Mouse (Mus musculus): ENCODE data around the gene Ttll1.
A peak's percentile ranks its signal among the peaks of the same experiment; 100 is the strongest.
"Not testable (repeated sequence)": the region's sequence is repeated elsewhere in the genome, so short reads cannot be mapped to it uniquely, and the experiment has no call there.

Gene Ttll1

DNA sequence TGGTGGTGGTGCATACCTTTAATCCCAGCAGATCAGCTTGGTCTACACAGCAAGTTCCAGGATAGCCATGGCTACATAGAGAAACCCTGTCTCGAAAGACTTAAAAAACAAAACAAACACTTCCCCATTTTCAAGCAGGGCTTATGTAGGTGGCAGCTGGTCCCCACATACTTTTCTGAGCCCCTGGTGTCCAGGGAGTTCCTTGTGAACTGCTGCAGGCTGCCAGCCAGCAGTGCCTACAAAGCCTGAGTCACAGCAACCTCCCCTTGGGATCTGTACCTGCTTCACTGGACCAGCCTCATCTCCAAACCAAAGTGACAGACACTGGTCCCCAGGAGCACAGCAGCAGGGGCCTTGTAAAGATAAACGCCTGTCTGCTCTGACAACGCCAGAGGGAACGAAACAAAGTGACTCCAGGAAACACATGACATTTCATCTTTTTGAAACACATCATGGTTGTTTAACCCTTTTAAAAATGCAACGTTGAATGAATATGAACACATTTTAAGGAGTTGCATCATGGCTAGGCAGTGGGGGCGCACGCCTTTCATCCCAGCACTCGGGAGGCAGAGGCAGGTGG lies 28.0 kb downstream of the Ttll1 start:
- DNase-seq (ENCODE audit: low spot score): no peak

GRCm38 (mm10) chr15:83481236-83481780 lies 29.4 kb downstream of the Ttll1 start:
- no peak for DNase-seq (ENCODE audit: low spot score)

- DNase-seq (ENCODE audit: low spot score): no peak
Measured at GRCm38 (mm10) chr15:83479818-83480217, 30.9 kb downstream of the Ttll1 start.

DNA sequence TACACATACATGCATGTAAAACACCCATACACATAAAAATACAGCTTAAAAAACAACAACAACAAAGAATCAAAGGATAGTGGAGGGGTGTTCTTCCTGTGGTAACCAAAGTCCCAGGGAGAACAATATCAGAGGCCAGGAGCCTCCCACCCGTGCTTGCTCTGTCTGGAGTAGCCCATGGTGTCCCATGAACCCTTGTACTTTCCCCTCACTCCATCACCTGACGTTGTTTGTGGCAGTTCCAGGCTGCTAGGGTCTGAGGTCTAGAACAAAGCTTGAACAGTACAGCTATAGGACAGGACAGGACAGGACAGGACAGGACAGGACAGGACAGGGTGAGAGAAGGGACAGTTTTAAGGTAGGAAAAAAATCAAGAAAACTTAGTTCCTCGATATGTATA lies 32.6 kb downstream of the Ttll1 start:
- DNase-seq (ENCODE audit: low spot score): no peak

DNA sequence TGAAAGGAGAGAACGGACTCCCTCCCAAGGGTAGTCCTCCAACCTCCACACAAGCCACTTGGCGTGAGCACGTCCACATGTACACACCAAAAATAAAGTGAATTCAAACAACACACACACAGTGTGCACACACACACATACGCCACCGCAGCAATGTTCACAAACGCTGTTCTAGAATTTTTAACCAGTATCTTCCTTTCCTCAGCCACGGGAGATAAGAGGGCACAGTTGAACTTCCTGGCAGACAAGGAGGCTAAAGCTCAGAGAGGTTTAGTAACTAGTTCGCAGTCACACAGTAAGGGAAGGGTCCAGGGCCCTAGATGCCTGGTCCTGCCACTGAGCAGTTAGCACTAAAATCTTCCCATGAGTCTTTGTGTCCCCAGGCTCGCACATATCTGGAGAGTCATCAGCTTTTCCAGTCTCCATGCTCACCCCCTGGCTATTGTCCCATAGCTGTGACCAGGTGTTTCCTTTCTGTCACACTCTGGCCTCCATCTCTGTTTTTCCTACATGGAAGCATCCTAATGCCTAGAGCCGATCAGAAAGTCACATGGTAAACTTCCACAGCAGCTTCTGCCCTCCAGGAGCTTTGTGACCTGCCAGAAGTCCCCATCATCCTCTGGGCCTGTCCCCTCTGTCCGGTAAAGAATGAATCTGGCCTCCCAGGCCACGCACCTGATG lies 34.0 kb downstream of the Ttll1 start:
- DNase-seq (ENCODE audit: low spot score): no peak

GRCm38 (mm10) chr15:83474466-83474836 lies 36.2 kb downstream of the Ttll1 start:
- no peak for DNase-seq (ENCODE audit: low spot score)

- no peak for DNase-seq (ENCODE audit: low spot score)
Measured at GRCm38 (mm10) chr15:83473832-83474465, 36.7 kb downstream of the Ttll1 start.

GRCm38 (mm10) chr15:83473251-83473650 lies 37.4 kb downstream of the Ttll1 start:
- no peak for DNase-seq (ENCODE audit: low spot score)

DNA sequence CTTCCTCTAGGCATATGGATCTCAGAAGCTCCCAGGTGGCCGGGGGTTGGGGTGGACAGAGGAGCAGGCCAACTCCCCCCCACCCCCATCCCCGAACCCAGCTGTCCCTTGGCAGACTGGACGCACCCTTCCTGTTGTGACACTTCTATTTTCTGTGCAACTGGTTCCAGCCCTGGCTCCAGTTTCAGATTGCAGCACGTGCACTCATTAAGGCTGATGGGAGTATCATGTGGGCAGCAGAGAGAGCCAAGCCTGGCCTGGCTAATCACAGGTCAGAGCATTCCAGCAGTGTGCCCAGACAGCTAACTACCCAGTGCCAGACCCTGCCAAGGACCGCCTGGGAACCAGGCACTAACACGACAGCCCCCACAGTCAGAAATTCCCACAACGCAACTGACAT lies 39.2 kb downstream of the Ttll1 start:
- no peak for DNase-seq (ENCODE audit: low spot score)

DNA sequence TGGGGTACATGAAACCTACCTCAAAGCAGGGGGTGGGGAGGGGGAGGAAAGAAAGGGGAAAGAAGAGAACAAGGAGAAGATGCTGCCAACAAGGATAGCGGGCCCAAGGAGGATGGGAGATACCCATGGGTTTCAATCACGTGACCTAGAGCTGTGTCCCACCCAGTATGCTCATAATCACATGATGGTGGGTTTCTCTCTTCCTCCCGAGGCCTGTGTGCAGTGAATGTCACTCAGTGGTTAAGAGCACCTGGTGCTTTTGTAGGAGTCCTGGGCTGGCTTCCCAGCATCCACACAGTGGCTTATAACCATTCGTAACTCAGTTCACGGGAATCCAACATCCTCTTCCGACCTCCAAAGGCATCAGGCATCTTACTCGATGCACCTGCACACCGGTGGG lies 40.2 kb downstream of the Ttll1 start:
- no peak for DNase-seq (ENCODE audit: low spot score)

- DNase-seq (ENCODE audit: low spot score): no peak
Measured at GRCm38 (mm10) chr15:83469279-83469821, 41.3 kb downstream of the Ttll1 start.

- DNase-seq (ENCODE audit: low spot score): no peak
Measured at GRCm38 (mm10) chr15:83467232-83467966, 43.3 kb downstream of the Ttll1 start.

GRCm38 (mm10) chr15:83466331-83466730 lies 44.4 kb downstream of the Ttll1 start:
- no peak for DNase-seq (ENCODE audit: low spot score)

GRCm38 (mm10) chr15:83464905-83465650 lies 45.6 kb downstream of the Ttll1 start:
- DNase-seq (ENCODE audit: low spot score): peak; percentile 55

DNA sequence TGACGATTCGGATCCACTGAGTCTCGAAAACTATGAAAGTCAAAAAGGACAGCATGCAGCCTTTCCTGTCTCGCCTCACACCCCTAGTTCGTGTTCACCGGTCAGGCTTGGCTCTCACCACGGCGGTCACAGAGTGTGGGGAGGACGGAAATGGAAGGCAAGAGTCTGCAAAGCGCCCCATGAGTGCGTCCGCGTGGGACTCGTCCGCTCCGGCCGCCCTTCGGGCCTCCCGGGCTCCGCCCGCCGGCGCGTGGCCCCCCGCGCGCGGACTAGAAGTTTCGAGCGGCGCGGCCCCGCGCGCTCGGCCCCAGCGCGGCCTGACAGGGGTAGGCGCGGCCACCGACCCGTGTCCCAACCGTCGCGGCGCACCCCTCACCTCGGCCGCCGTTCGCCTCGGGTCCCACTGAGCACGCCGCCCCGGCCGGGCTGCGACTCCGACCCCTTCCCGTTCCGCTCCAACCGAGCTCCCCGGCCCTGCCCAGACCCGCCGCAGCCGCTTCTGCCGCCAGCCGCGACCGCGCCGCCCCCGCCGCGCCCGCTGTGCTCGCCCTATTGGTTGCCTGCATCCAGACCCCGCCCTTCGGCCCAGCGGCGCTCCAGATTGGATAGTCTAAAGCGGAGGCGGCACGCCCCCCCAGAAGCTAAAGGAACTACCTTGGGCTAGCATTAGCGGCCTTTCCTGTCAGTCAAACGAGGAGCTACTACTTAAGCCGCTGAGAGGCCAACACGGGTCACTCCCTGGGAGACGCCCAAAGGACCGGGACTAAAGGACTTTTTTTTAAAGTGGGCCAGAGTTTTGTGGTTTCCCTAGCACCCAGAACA lies 46.4 kb downstream of the Ttll1 start, which contains the start of gene Pacsin2:
TSS of gene Pacsin2 (minus strand) at position 524 of the 822 bp plus-strand sequence.
- DNase-seq (ENCODE audit: low spot score): peak; percentile 98

GRCm38 (mm10) chr15:83463369-83464082 lies 47.2 kb downstream of the Ttll1 start:
- no peak for DNase-seq (ENCODE audit: low spot score)

DNA sequence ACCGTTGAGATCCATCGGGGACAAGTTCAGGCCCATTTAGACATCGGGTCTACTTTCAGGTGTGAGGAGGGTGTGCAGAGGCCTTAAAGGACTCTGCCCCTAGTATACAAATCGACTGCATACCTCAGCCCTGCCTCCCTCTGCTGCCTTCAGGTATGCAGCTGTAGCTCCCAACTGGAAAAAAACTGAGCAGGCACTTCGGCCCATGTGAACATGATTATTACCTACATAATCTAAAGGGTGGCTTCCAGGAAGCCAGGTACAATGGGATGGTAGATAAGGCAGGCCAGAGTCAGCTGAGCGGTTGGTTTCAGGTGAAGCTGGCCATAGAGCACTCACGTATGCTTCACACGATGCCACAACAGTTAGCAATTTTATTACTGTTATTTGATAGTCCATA lies 48.3 kb downstream of the Ttll1 start:
- DNase-seq (ENCODE audit: low spot score): not testable (repeated sequence)

- no peak for DNase-seq (ENCODE audit: low spot score)
Measured at GRCm38 (mm10) chr15:83460891-83461290, 49.8 kb downstream of the Ttll1 start.

DNA sequence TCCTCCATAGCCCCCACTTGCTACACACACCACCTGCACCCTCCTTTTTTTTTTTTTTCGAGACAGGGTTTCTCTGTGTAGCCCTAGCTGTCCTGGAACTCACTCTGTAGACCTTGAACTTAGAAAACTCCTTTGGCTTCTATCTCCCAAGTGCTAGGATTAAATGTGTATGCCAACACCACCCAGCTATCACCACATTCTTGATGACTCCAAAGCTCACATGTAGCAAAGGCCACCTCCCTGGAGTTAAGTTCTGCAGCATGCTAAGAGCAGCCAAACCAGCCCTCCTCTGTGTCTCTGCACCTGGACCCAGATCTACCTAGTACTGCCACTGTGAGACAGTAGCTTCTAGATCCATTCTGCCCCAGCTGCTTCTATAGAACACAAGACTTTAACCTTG lies 53.2 kb downstream of the Ttll1 start:
- DNase-seq (ENCODE audit: low spot score): no peak

- no peak for DNase-seq (ENCODE audit: low spot score)
Measured at GRCm38 (mm10) chr15:83455637-83456036, 55.1 kb downstream of the Ttll1 start.

All from testis, postnatal 10 days (tissue).